Mouse (Mus musculus): ENCODE results near the gene Lsm3. TPM values are rescaled to one million over a fixed set of nuclear protein-coding genes. Genes with fewer than 3 reads are reported as not detected.

Lsm3 gene
- polyA plus RNA-seq, 1 experiment from 2014 or later = 318 TPM

DNA sequence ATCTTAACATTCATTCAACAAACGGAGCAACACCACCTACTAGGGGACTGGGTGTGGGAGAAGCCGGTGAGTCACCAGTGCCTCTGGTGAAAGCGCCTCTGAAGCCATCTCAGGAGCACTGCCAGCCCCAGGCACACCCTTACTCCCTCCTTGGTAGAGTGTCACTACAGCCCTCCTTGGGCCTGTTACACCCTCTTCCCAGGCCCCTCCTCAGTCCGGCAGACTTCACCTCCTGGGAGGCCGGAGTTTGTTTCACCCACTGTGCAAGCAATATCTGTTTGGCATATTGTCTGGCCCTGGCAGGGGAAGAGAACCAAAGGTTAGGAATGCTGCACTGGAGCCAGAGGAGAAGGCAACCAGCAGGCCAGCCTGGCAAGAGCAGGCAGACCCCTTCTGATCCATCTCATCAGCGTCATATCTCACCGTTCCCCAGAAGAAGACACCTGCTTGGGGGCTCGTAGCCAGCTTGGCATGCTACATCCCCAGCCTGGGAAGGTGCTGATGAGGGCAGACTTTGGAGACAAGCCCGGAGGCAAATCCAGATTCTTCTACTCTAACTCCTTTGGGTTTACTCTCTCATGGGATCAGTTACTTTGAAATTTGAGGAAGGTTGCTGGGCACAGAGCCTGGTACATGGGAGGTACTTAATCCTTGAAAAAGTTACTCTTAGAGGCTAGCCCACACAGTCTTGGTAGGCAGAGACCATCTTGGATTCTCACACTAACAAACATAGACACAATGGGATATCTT lies 41.1 kb upstream of the Lsm3 start:
- DNase-seq (ENCODE audit: low spot score) (no peak), ATAC-seq (replicated peaks; ENCODE audit: low FRiP score) (no peak)
- Histone ChIP-seq H3K9ac (ENCODE audit: low read depth, low read length) (peak overlapping the region; percentile 83), H3K4me3 (ENCODE audit: low read depth, low read length) (peak overlapping the region; percentile 86), H3K4me1 (replicated peaks; ENCODE audit: control insufficient read depth, insufficient read depth, low read length) (peaks cover 12% of the 10 kb centered on the region), H3K27ac (ENCODE audit: low read depth, low read length) (no peak overlapping the region), H3K9me3 (ENCODE audit: control insufficient read depth, low read length) (no peaks in the 10 kb centered on the region), H3K27me3 (replicated peaks; ENCODE audit: control insufficient read depth, insufficient read depth, low read length) (no peaks in the 10 kb centered on the region), H3K36me3 (ENCODE audit: control insufficient read depth, insufficient read depth, low read length) (peaks cover 24% of the 10 kb centered on the region; the same call in 1 of the 2 replicates), H3K4me2 (peak overlapping the region; percentile 79)
- WGBS = 63% methylated on average over 9 of the region's 9 CpGs

GRCm38 (mm10) chr6:91476541-91476940 lies 39.2 kb upstream of the Lsm3 start:
- Histone ChIP-seq H3K9me3 (ENCODE audit: control insufficient read depth, low read length) (no peaks in the 10 kb centered on the region), H3K36me3 (ENCODE audit: control insufficient read depth, insufficient read depth, low read length) (peaks cover 32% of the 10 kb centered on the region), H3K4me3 (ENCODE audit: low read depth, low read length) (no peak overlapping the region), H3K27me3 (replicated peaks; ENCODE audit: control insufficient read depth, insufficient read depth, low read length) (no peaks in the 10 kb centered on the region), H3K9ac (ENCODE audit: low read depth, low read length) (no peak overlapping the region), H3K27ac (ENCODE audit: low read depth, low read length) (no peak overlapping the region), H3K4me1 (replicated peaks; ENCODE audit: control insufficient read depth, insufficient read depth, low read length) (peaks cover 12% of the 10 kb centered on the region), H3K4me2 (no peak overlapping the region)
- ATAC-seq (replicated peaks; ENCODE audit: low FRiP score) (no peak), DNase-seq (ENCODE audit: low spot score) (no peak)
- WGBS = 93% methylated on average over 2 of the region's 2 CpGs

DNA sequence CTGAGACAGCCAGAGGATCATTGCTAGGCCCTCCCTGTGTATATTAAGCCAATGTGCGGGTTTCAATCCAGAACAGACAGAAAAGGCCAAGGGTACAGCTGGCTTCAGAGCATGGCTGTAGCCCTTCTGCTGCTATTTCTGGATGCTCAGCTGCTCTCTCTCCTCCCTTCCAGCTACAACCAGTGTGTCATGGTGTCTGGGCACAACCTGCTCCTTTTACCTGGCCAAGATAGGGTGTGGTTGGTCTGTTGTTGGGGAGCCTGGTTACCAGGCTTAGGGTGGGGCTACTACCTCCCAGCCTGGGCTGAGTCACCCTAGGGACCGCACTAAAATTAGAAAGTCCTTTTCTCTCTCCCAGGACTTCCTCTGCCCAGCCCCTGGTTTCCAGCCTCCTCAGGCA lies 32.4 kb upstream of the Lsm3 start:
- Histone ChIP-seq H3K4me1 (replicated peaks; ENCODE audit: control insufficient read depth, insufficient read depth, low read length) (no peaks in the 10 kb centered on the region), H3K27me3 (replicated peaks; ENCODE audit: control insufficient read depth, insufficient read depth, low read length) (no peaks in the 10 kb centered on the region), H3K9ac (ENCODE audit: low read depth, low read length) (no peak overlapping the region), H3K27ac (ENCODE audit: low read depth, low read length) (no peak overlapping the region), H3K9me3 (ENCODE audit: control insufficient read depth, low read length) (no peaks in the 10 kb centered on the region), H3K36me3 (ENCODE audit: control insufficient read depth, insufficient read depth, low read length) (peaks cover 58% of the 10 kb centered on the region), H3K4me2 (no peak overlapping the region), H3K4me3 (ENCODE audit: low read depth, low read length) (no peak overlapping the region)
- DNase-seq (ENCODE audit: low spot score) (no peak), ATAC-seq (replicated peaks; ENCODE audit: low FRiP score) (no peak)
- WGBS = 88% methylated on average over 2 of the region's 2 CpGs

DNA sequence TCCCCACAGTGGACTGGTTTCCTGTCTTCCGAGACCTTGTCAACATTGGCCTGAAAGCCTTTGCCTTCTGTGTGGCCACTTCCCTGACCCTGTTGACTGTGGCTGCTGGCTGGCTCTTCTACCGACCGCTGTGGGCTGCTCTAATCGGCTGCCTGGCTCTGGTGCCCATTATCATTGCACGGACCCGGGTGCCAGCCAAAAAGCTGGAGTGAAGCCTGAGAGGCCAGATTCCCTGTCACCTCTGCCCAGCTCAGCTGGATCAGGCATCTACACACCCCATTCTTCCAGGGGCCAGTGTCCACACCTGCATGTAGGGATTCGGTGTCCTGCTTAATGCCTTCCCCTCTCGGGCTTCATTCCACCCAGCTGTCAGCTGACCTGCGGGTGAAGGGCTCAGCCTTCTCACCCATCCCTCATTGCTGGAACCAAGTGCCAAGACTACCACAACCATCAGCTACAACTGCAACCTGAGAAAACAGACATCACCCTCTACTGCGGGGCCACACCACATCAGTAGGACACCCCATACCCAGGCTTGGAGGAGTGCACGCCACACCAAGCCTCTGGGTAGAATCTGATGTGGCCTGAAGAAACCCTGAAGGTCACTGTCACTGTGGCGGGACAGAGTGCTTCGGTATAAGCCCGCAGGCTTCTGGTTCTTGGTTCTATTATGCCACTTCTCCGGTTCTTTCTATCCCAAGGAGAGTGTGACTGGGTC lies 28.8 kb upstream of the Lsm3 start:
- 86% methylated on average over 15 of the region's 15 CpGs for WGBS
- H3K36me3 ChIP-seq (ENCODE audit: control insufficient read depth, insufficient read depth, low read length) = peaks cover 45% of the 10 kb centered on the region
- H3K27me3 ChIP-seq (replicated peaks; ENCODE audit: control insufficient read depth, insufficient read depth, low read length) = no peaks in the 10 kb centered on the region
- ATAC-seq (replicated peaks; ENCODE audit: low FRiP score) (no peak), DNase-seq (ENCODE audit: low spot score) (no peak)
- no peaks in the 10 kb centered on the region for H3K9me3 ChIP-seq (ENCODE audit: control insufficient read depth, low read length)
- H3K4me3 ChIP-seq (ENCODE audit: low read depth, low read length) = no peak overlapping the region
- H3K4me2 ChIP-seq = no peak overlapping the region
- no peaks in the 10 kb centered on the region for H3K4me1 ChIP-seq (replicated peaks; ENCODE audit: control insufficient read depth, insufficient read depth, low read length)
- H3K9ac ChIP-seq (ENCODE audit: low read depth, low read length) = no peak overlapping the region
- no peak overlapping the region for H3K27ac ChIP-seq (ENCODE audit: low read depth, low read length)

DNA sequence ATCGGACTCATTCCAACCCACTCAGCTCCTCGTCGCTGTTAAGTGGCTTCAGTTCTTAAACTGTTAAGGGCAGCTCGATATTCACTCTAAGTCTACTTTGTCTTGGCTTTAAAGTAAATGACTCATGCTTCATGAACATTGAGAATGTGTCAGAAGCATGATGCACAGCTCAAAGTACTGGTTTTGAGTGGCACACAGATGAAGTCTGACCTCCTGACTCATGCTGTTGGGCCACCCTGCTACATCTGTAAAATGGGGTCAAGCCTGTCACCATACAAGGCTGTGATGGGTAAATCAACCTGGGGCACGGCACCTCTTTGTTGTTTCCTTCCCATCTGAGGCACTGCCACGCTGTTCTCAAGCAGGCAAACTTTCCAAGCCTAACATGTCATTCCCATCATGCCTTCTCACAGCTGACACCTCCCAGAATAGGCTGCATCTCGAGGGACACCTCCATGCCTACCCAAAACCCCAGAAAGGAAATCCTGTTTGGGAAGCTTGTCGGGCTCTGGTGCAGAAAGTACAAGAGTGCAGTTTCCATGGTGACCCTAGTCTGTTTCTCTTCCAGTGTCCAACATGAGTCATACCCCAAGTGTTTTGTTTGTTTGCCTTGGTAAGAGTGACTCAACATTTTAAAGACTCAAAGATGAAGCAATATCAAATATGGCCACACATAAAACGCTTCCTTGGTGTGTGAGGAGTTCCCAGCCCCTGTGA lies 27.1 kb upstream of the Lsm3 start:
- 78% methylated on average over 9 of the region's 9 CpGs for WGBS
- Histone ChIP-seq H3K4me1 (replicated peaks; ENCODE audit: control insufficient read depth, insufficient read depth, low read length) (no peaks in the 10 kb centered on the region), H3K36me3 (ENCODE audit: control insufficient read depth, insufficient read depth, low read length) (peaks cover 35% of the 10 kb centered on the region), H3K4me3 (ENCODE audit: low read depth, low read length) (no peak overlapping the region), H3K9me3 (ENCODE audit: control insufficient read depth, low read length) (no peaks in the 10 kb centered on the region), H3K4me2 (no peak overlapping the region), H3K9ac (ENCODE audit: low read depth, low read length) (no peak overlapping the region), H3K27me3 (replicated peaks; ENCODE audit: control insufficient read depth, insufficient read depth, low read length) (no peaks in the 10 kb centered on the region), H3K27ac (ENCODE audit: low read depth, low read length) (no peak overlapping the region)
- DNase-seq (ENCODE audit: low spot score) (no peak), ATAC-seq (replicated peaks; ENCODE audit: low FRiP score) (no peak)

DNA sequence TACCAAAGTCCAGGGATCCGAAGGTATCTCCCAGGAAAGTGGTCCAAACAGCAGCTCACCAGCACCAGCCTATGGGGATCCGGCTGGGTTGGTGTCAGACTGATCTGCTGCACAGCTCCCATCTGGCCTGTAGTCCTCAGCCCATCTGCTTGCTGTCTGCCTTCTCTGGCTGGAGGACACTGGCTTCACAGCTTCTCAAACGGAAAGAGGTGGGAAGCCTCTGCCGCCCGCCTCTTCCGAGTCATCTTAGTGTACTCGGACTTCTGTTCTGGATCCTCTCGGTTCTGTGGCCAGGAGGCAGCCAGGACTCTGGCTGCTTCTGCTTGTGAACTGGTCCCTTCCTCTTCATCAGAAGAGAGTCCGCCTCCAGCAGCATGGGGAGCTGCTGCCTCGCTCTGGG lies 25.9 kb upstream of the Lsm3 start:
- ATAC-seq (replicated peaks; ENCODE audit: low FRiP score) = no peak
- H3K36me3 ChIP-seq (ENCODE audit: control insufficient read depth, insufficient read depth, low read length) = peaks cover 32% of the 10 kb centered on the region
- H3K27me3 ChIP-seq (replicated peaks; ENCODE audit: control insufficient read depth, insufficient read depth, low read length) = no peaks in the 10 kb centered on the region
- H3K4me3 ChIP-seq (ENCODE audit: low read depth, low read length) = no peak overlapping the region
- DNase-seq (ENCODE audit: low spot score) = no peak
- 85% methylated on average over 10 of the region's 10 CpGs for WGBS
- no peaks in the 10 kb centered on the region for H3K9me3 ChIP-seq (ENCODE audit: control insufficient read depth, low read length)
- H3K27ac ChIP-seq (ENCODE audit: low read depth, low read length) = no peak overlapping the region
- no peak overlapping the region for H3K9ac ChIP-seq (ENCODE audit: low read depth, low read length)
- H3K4me2 ChIP-seq = no peak overlapping the region
- H3K4me1 ChIP-seq (replicated peaks; ENCODE audit: control insufficient read depth, insufficient read depth, low read length) = no peaks in the 10 kb centered on the region

DNA sequence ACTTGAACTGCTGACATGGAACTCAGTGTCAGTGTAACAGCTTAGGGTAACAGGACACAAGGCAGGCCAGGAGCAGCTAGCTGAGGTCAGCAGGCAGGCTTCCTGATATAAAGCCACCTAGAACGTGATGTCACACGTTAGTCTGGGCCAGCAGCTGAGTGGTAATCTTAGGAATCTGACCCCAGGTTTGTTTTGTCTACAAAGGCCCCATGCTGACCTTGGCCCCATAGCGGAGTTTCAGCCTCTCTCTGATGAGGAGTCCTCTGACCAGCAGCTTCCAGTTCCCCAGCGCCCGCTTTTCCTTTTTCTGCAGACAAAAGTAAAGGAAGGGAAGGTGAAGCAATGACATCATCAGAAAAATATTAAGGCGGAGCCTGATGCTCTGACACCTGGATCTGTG lies 24.7 kb upstream of the Lsm3 start:
- 70% methylated on average over 6 of the region's 6 CpGs for WGBS
- H3K27ac ChIP-seq (ENCODE audit: low read depth, low read length) = no peak overlapping the region
- no peak for DNase-seq (ENCODE audit: low spot score)
- H3K27me3 ChIP-seq (replicated peaks; ENCODE audit: control insufficient read depth, insufficient read depth, low read length) = no peaks in the 10 kb centered on the region
- no peaks in the 10 kb centered on the region for H3K9me3 ChIP-seq (ENCODE audit: control insufficient read depth, low read length)
- no peak overlapping the region for H3K4me2 ChIP-seq
- ATAC-seq (replicated peaks; ENCODE audit: low FRiP score) = no peak
- no peak overlapping the region for H3K9ac ChIP-seq (ENCODE audit: low read depth, low read length)
- H3K4me1 ChIP-seq (replicated peaks; ENCODE audit: control insufficient read depth, insufficient read depth, low read length) = no peaks in the 10 kb centered on the region
- no peak overlapping the region for H3K4me3 ChIP-seq (ENCODE audit: low read depth, low read length)
- H3K36me3 ChIP-seq (ENCODE audit: control insufficient read depth, insufficient read depth, low read length) = peaks cover 25% of the 10 kb centered on the region

GRCm38 (mm10) chr6:91493053-91493452 lies 22.7 kb upstream of the Lsm3 start:
- ATAC-seq (replicated peaks; ENCODE audit: low FRiP score) = no peak
- Histone ChIP-seq H3K4me1 (replicated peaks; ENCODE audit: control insufficient read depth, insufficient read depth, low read length) (no peaks in the 10 kb centered on the region), H3K9me3 (ENCODE audit: control insufficient read depth, low read length) (no peaks in the 10 kb centered on the region), H3K27me3 (replicated peaks; ENCODE audit: control insufficient read depth, insufficient read depth, low read length) (no peaks in the 10 kb centered on the region), H3K27ac (ENCODE audit: low read depth, low read length) (no peak overlapping the region), H3K4me2 (no peak overlapping the region), H3K9ac (ENCODE audit: low read depth, low read length) (no peak overlapping the region), H3K4me3 (ENCODE audit: low read depth, low read length) (no peak overlapping the region), H3K36me3 (ENCODE audit: control insufficient read depth, insufficient read depth, low read length) (peaks cover 15% of the 10 kb centered on the region)
- 76% methylated on average over 10 of the region's 10 CpGs for WGBS
- no peak for DNase-seq (ENCODE audit: low spot score)

Data from liver, embryonic 11.5 days (tissue).